In genomic region chr13:24861084-24861483, GRCm38 (mm10) we compare ENCODE assay signal across 17 mouse cellular contexts. TPM values are rescaled to one million over a fixed set of nuclear protein-coding genes. Genes with fewer than 3 reads are reported as not detected.
"Had no signal": no experiment of that assay in that cellular context is flagged by ENCODE, and none has a peak within 500 bp of the region (broad histone marks: within the 10 kb centered on the region; RNA-seq: fewer than 3 reads in every experiment).

No protein-coding gene starts in this region.

- H3K4me3 ChIP-seq: layer of hippocampus, adult 2 months; liver, embryonic 15.5 days; midbrain, embryonic 10.5 days; myocyte; neural tube, embryonic 13.5 days had no signal

- DNase-seq: kidney, adult 18-20 months; kidney, postnatal 10 days; kidney, postnatal 4 days; left cerebral cortex, postnatal 4 days; lung, adult 2 months; lung, postnatal 4 days; midbrain, embryonic 14.5 days; right cerebral cortex, postnatal 14 days had no signal

- H3K9ac ChIP-seq: liver, embryonic 15.5 days; neural tube, embryonic 13.5 days had no signal

- H3K27ac ChIP-seq: layer of hippocampus, adult 2 months; liver, embryonic 15.5 days; midbrain, embryonic 10.5 days; neural tube, embryonic 13.5 days; stomach, postnatal 0 days had no signal

- H3K36me3 ChIP-seq: liver, embryonic 15.5 days; midbrain, embryonic 10.5 days; neural tube, embryonic 13.5 days had no signal

- H3K27me3 ChIP-seq: liver, embryonic 15.5 days; neural tube, embryonic 13.5 days had no signal

- H3K9me3 ChIP-seq: liver, embryonic 15.5 days; midbrain, embryonic 10.5 days; neural tube, embryonic 13.5 days had no signal

- H3K4me2 ChIP-seq: liver, embryonic 11.5 days; liver, embryonic 15.5 days; neural tube, embryonic 13.5 days had no signal

- H3K4me1 ChIP-seq: liver, embryonic 15.5 days; midbrain, embryonic 10.5 days; neural tube, embryonic 13.5 days had no signal

- ATAC-seq: lung, postnatal 0 days had no signal

RNA-seq across cellular contexts. Expression of gene D130043K22Rik, which starts 16.1 kb away (rescaled TPM):
- total RNA-seq: megakaryocyte, adult 5-6 weeks had no signal
- polyA plus RNA-seq: liver, embryonic 11.5 days; myocyte had no signal
